Mouse (Mus musculus): ENCODE data around the gene Rflnb. TPM values are rescaled to one million over a fixed set of nuclear protein-coding genes. Genes with fewer than 3 reads are reported as not detected.

Gene Rflnb
- total and polyA plus RNA-seq, 2 experiments from 2014 or later = 16.4 to 24.1 TPM

DNA sequence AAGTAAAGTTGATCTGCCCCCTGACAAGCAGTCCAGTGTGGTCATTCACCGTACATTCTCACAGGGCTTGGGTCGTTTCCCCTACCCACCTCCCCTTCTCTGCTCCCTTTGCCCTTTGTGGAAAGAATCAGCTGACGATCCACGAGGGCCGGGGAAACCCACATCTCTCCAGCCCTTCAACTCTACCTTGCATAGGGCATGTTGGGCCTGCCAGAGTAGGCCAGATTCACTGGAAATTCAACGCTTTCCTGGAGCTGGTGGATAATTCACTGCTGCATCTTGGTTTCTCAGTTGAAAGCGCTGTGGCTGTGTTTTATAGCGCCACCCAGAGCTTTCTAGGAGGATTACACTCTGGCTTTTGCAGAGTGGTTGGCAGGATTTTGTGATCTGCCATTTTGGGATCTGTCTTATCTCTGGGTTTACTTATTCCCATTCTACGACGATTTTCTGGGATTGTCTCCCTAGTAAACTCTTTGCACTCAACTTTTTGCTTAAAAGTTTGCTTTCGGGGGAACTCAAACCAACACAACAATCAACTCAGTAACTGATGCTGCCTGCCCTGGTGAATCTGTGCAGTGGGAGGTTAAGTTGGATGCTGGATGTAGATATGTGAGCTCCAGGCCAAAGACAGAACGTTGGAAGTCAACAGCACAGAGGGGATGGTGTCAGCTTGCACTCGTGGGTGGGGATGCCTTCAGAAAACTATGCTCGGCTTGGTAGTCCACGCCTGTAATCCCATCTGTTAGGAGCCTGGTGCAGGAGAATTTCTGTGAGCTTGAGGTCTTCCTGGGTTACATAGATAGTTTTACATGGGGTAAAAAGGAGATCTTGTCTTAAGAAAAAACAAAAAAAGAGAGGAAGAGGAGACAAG is 36.4 kb downstream of the Rflnb start:
- Histone ChIP-seq H3K9ac (replicated peaks; ENCODE audit: low read depth, low read length) (no peak overlapping the region), H3K9me3 (replicated peaks; ENCODE audit: control insufficient read depth, low read length) (no peaks in the 10 kb centered on the region), H3K4me1 (ENCODE audit: control insufficient read depth, insufficient read depth) (no peaks in the 10 kb centered on the region), H3K27me3 (ENCODE audit: control insufficient read depth, insufficient read depth, low read length) (no peaks in the 10 kb centered on the region), H3K4me3 (ENCODE audit: low read depth, low read length) (no peak overlapping the region), H3K36me3 (replicated peaks; ENCODE audit: control insufficient read depth, insufficient read depth, low read length) (no peaks in the 10 kb centered on the region), H3K27ac (ENCODE audit: low read depth) (no peak overlapping the region), H3K4me2 (ENCODE audit: low read depth, low read length) (no peak overlapping the region)
- ATAC-seq (ENCODE audit: insufficient read depth, low read depth) (no peak), DNase-seq (ENCODE audit: low spot score) (no peak)
- TF ChIP-seq CTCF (IDR thresholded peaks at IDR 0.05; ENCODE audit: low read depth) (no peak), EP300 (IDR thresholded peaks at IDR 0.05; ENCODE audit: low read depth) (no peak)
- WGBS = 74% methylated on average over 15 of the region's 15 CpGs

DNA sequence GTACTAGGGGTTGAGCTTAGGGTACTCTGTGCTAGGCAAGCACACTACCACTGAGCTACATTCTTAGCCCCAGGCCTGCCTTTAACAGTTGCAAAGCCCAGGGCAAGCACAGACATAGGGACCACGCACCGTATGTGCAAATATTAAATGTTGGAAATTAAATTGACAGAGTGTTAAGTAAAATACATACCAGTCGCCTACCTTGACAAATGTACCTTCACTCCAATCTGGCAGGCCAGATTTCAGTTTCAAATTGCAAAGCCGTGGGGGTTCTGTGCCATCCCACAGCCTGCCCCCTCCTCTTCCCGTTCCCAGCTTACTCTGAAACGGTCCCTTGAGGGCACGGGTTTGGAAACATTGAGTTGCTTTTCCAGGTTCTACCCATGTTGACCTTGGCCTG is 41.6 kb downstream of the Rflnb start:
- H3K9ac ChIP-seq (replicated peaks; ENCODE audit: low read depth, low read length) = no peak overlapping the region
- no peak for DNase-seq (ENCODE audit: low spot score)
- no peaks in the 10 kb centered on the region for H3K36me3 ChIP-seq (replicated peaks; ENCODE audit: control insufficient read depth, insufficient read depth, low read length)
- no peak overlapping the region for H3K4me2 ChIP-seq (ENCODE audit: low read depth, low read length)
- H3K4me1 ChIP-seq (ENCODE audit: control insufficient read depth, insufficient read depth) = no peaks in the 10 kb centered on the region
- H3K9me3 ChIP-seq (replicated peaks; ENCODE audit: control insufficient read depth, low read length) = no peaks in the 10 kb centered on the region
- no peaks in the 10 kb centered on the region for H3K27me3 ChIP-seq (ENCODE audit: control insufficient read depth, insufficient read depth, low read length)
- no peak overlapping the region for H3K27ac ChIP-seq (ENCODE audit: low read depth)
- H3K4me3 ChIP-seq (ENCODE audit: low read depth, low read length) = no peak overlapping the region
- WGBS = 72% methylated on average over 7 of the region's 7 CpGs
- TF ChIP-seq CTCF (IDR thresholded peaks at IDR 0.05; ENCODE audit: low read depth) (no peak), EP300 (IDR thresholded peaks at IDR 0.05; ENCODE audit: low read depth) (no peak)
- ATAC-seq (ENCODE audit: insufficient read depth, low read depth) = no peak

DNA sequence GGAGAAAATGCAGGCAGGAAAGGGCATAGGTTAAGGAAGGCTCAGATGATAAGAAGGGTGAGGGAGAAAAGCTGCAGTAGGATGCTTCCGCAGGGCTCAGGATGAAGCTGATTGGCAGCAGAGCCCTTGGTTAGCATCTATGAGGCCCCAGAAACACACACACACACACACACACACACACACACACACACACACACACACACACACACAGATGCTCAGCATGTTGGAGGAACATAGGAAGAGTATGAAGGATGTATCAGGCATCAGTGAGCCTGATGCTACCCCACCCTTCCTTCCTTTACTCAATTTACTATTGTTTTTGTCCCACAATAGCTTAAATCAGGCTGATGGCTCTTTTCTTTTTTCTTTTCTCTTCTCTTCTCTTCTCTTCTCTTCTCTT is 43.0 kb downstream of the Rflnb start:
- TF ChIP-seq CTCF (IDR thresholded peaks at IDR 0.05; ENCODE audit: low read depth) = no peak
- TF ChIP-seq EP300 (IDR thresholded peaks at IDR 0.05; ENCODE audit: low read depth) = no peak
- 25% methylated on average over 1 of the region's 1 CpGs for WGBS
- Histone ChIP-seq H3K27me3 (ENCODE audit: control insufficient read depth, insufficient read depth, low read length) (no peaks in the 10 kb centered on the region), H3K9me3 (replicated peaks; ENCODE audit: control insufficient read depth, low read length) (no peaks in the 10 kb centered on the region), H3K27ac (ENCODE audit: low read depth) (no peak overlapping the region), H3K36me3 (replicated peaks; ENCODE audit: control insufficient read depth, insufficient read depth, low read length) (no peaks in the 10 kb centered on the region), H3K9ac (replicated peaks; ENCODE audit: low read depth, low read length) (no peak overlapping the region), H3K4me3 (ENCODE audit: low read depth, low read length) (no peak overlapping the region), H3K4me1 (ENCODE audit: control insufficient read depth, insufficient read depth) (no peaks in the 10 kb centered on the region), H3K4me2 (ENCODE audit: low read depth, low read length) (no peak overlapping the region)
- no peak for ATAC-seq (ENCODE audit: insufficient read depth, low read depth)
- no peak for DNase-seq (ENCODE audit: low spot score)

DNA sequence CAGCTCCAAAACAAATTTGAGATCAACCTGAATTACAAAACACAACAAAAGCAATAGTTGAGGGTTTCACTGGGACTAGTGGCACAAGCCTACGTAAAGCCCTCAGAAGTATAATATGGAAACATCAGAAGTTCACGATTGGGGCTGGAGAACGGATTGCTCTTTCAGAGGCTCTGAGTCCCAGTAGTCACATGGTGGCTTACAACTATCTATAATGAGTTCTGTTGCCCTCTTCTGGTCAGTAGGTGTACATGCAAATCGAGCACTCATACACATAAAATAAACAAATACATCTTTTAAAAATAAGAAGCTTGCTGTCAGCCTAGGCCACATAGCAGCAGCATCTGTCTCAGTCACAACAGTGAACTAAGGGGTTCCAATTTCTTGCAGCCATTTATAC is 44.4 kb downstream of the Rflnb start:
- Histone ChIP-seq H3K4me3 (ENCODE audit: low read depth, low read length) (no peak overlapping the region), H3K4me1 (ENCODE audit: control insufficient read depth, insufficient read depth) (no peaks in the 10 kb centered on the region), H3K4me2 (ENCODE audit: low read depth, low read length) (no peak overlapping the region), H3K27ac (ENCODE audit: low read depth) (no peak overlapping the region), H3K9me3 (replicated peaks; ENCODE audit: control insufficient read depth, low read length) (no peaks in the 10 kb centered on the region), H3K36me3 (replicated peaks; ENCODE audit: control insufficient read depth, insufficient read depth, low read length) (no peaks in the 10 kb centered on the region), H3K27me3 (ENCODE audit: control insufficient read depth, insufficient read depth, low read length) (no peaks in the 10 kb centered on the region), H3K9ac (replicated peaks; ENCODE audit: low read depth, low read length) (no peak overlapping the region)
- WGBS = 78% methylated on average over 4 of the region's 4 CpGs
- DNase-seq (ENCODE audit: low spot score) (no peak), ATAC-seq (ENCODE audit: insufficient read depth, low read depth) (no peak)
- TF ChIP-seq CTCF (IDR thresholded peaks at IDR 0.05; ENCODE audit: low read depth) (peak; percentile 17; the same call in 1 of the 2 replicates), EP300 (IDR thresholded peaks at IDR 0.05; ENCODE audit: low read depth) (no peak)

DNA sequence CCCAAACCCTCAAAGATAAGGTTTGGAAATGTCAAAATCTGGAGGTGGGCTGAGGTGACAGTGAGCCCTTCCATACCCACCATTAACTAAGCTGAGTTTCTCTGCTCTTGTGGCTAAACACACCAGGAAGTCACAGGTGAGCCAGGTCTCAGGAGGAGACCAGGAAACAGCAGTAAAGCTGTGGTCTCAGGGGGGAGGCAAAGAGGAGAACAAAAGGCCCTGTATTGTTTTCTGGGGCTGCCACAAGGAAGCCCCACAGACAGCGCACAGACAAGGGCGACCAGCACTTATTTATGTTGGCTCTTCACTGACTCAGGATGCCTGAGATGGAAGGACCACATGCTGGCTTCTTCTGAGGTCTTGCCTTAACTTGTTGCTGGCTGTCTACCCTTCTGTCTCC is 47.2 kb downstream of the Rflnb start:
- H3K9me3 ChIP-seq (replicated peaks; ENCODE audit: control insufficient read depth, low read length) = no peaks in the 10 kb centered on the region
- no peaks in the 10 kb centered on the region for H3K27me3 ChIP-seq (ENCODE audit: control insufficient read depth, insufficient read depth, low read length)
- ATAC-seq (ENCODE audit: insufficient read depth, low read depth) (no peak), DNase-seq (ENCODE audit: low spot score) (no peak)
- H3K4me2 ChIP-seq (ENCODE audit: low read depth, low read length) = no peak overlapping the region
- no peak overlapping the region for H3K4me3 ChIP-seq (ENCODE audit: low read depth, low read length)
- no peak overlapping the region; the same call in 1 of the 2 replicates for H3K27ac ChIP-seq (ENCODE audit: low read depth)
- no peak overlapping the region for H3K9ac ChIP-seq (replicated peaks; ENCODE audit: low read depth, low read length)
- 37% methylated on average over 2 of the region's 2 CpGs for WGBS
- TF ChIP-seq CTCF (IDR thresholded peaks at IDR 0.05; ENCODE audit: low read depth) (no peak), EP300 (IDR thresholded peaks at IDR 0.05; ENCODE audit: low read depth) (no peak)
- H3K4me1 ChIP-seq (ENCODE audit: control insufficient read depth, insufficient read depth) = no peaks in the 10 kb centered on the region
- no peaks in the 10 kb centered on the region for H3K36me3 ChIP-seq (replicated peaks; ENCODE audit: control insufficient read depth, insufficient read depth, low read length)

DNA sequence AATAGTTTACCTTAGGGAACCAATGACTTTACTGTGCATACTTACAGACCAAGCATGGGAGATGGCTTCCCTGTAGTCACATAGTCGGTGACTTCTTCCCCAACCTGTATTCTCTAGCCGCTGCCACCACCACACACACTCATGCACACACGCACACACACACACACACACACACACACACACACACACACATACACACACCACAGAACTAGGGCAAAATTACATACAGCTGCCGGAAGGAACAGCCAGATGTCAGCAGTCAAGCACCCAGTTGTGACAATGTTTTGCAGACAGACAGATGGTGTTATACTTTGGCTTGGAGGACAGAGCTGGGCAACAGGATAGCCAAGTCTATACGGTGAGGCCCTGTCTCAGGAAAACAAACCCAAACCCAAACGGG is 49.5 kb downstream of the Rflnb start:
- Histone ChIP-seq H3K4me1 (ENCODE audit: control insufficient read depth, insufficient read depth) (no peaks in the 10 kb centered on the region), H3K9ac (replicated peaks; ENCODE audit: low read depth, low read length) (no peak overlapping the region), H3K36me3 (replicated peaks; ENCODE audit: control insufficient read depth, insufficient read depth, low read length) (no peaks in the 10 kb centered on the region), H3K27me3 (ENCODE audit: control insufficient read depth, insufficient read depth, low read length) (no peaks in the 10 kb centered on the region), H3K4me3 (ENCODE audit: low read depth, low read length) (no peak overlapping the region), H3K27ac (ENCODE audit: low read depth) (no peak overlapping the region), H3K4me2 (ENCODE audit: low read depth, low read length) (no peak overlapping the region), H3K9me3 (replicated peaks; ENCODE audit: control insufficient read depth, low read length) (no peaks in the 10 kb centered on the region)
- no peak for DNase-seq (ENCODE audit: low spot score)
- TF ChIP-seq CTCF (IDR thresholded peaks at IDR 0.05; ENCODE audit: low read depth) (no peak), EP300 (IDR thresholded peaks at IDR 0.05; ENCODE audit: low read depth) (no peak)
- 71% methylated on average over 6 of the region's 6 CpGs for WGBS
- no peak for ATAC-seq (ENCODE audit: insufficient read depth, low read depth)
